Mouse (Mus musculus) stomach, postnatal 0 days (tissue): ENCODE data around the gene Serac1. TPM values are rescaled to one million over a fixed set of nuclear protein-coding genes. Genes with fewer than 3 reads are reported as not detected.
A peak's percentile ranks its signal among the peaks of the same experiment; 100 is the strongest.

ENCODE experiments used
- ATAC-seq: fragments of 200-750 bp; cut with Nextera tagmentation; 2 replicates; pipeline ENCODE4 v1.8.0; 2017; ENCODE audit not compliant: low FRiP score, low TSS enrichment
- DNase-seq: peaks from one replicate; pipeline ENCODE4 v3.0.0-alpha.2; 2016; ENCODE audit warnings: low spot score
- H3K27ac ChIP-seq: fragments of 300-500 bp; sonication (generic); replicated peaks from 2 replicates; pipeline ENCODE4 v1.5.1; 2014; ENCODE audit warnings: mild to moderate bottlenecking, control low read depth
- H3K27me3 ChIP-seq: fragments of 300-500 bp; sonication (generic); 2 replicates; pipeline ENCODE4 v1.6.1; 2014; ENCODE audit warnings: low read length; ENCODE audit not compliant: control insufficient read depth, insufficient read depth
- H3K36me3 ChIP-seq: fragments of 300-500 bp; sonication (generic); 2 replicates; pipeline ENCODE4 v1.6.1; 2014; ENCODE audit warnings: low read length, mixed read lengths; ENCODE audit not compliant: control insufficient read depth, insufficient read depth
- H3K4me1 ChIP-seq: fragments of 300-500 bp; sonication (generic); replicated peaks from 2 replicates; pipeline ENCODE4 v1.6.1; 2014; ENCODE audit warnings: antibody characterized with exemption; ENCODE audit not compliant: control insufficient read depth, insufficient read depth
- H3K4me2 ChIP-seq: fragments of 300-500 bp; sonication (generic); replicated peaks from 2 replicates; pipeline ENCODE4 v1.6.1; 2014; ENCODE audit warnings: low read depth, mild to moderate bottlenecking, control low read depth, moderate library complexity
- H3K4me3 ChIP-seq: fragments of 300-500 bp; sonication (generic); 2 replicates; pipeline ENCODE4 v1.5.1; 2014; ENCODE audit warnings: low read depth, low read length, control low read depth
- H3K9ac ChIP-seq: fragments of 300-500 bp; sonication (generic); 2 replicates; pipeline ENCODE4 v1.6.1; 2014; ENCODE audit warnings: mild to moderate bottlenecking, low read length, control low read depth, mixed read lengths
- H3K9me3 ChIP-seq: fragments of 300-500 bp; sonication (generic); 2 replicates; pipeline ENCODE4 v1.6.1; 2016; ENCODE audit warnings: low read length; ENCODE audit not compliant: control insufficient read depth
- CTCF ChIP-seq: IDR thresholded peaks from 2 replicates; pipeline ENCODE4 v1.5.1; 2016; ENCODE audit warnings: antibody characterized with exemption, low read depth, mild to moderate bottlenecking, moderate library complexity
- EP300 ChIP-seq: optimal IDR thresholded peaks from 2 replicates; pipeline ENCODE3; 2016; ENCODE audit warnings: antibody characterized with exemption
- WGBS: fragments of 180-500 bp; shearing (Covaris S2); extraction: QIAGEN DNeasy Blood & Tissue Kit; methylation state at CpG from one replicate; pipeline ENCODE4 v1.1.7; 2014; 5-methylcytosine and 5-hydroxymethylcytosine counted together
- polyA plus RNA-seq: library from polyadenylated mRNA; unstranded; fragments of >200 nt; fragmentation: Nextera tagmentation; extraction: Ambion mirVana; gene quantifications from 2 replicates; pipeline ENCODE4 v1.2.1, GENCODE M21; 2015

Serac1 gene
- polyA plus RNA-seq, 1 experiment from 2014 or later = 1.4 TPM

GRCm38 (mm10) chr17:6002563-6002962 lies 77.0 kb downstream of the Serac1 start:
- Histone ChIP-seq H3K9ac (no peak overlapping the region), H3K9me3 (no peaks in the 10 kb centered on the region), H3K36me3 (no peaks in the 10 kb centered on the region; the same call in 1 of the 2 replicates), H3K27me3 (no peaks in the 10 kb centered on the region), H3K27ac (no peak overlapping the region), H3K4me2 (no peak overlapping the region), H3K4me1 (peaks cover 15% of the 10 kb centered on the region), H3K4me3 (no peak overlapping the region)
- no peak for ATAC-seq
- TF ChIP-seq EP300 = no peak
- no peak for TF ChIP-seq CTCF
- 94% methylated on average over 6 of the region's 6 CpGs for WGBS
- no peak for DNase-seq

- no peak overlapping the region for H3K27ac ChIP-seq
- no peaks in the 10 kb centered on the region for H3K9me3 ChIP-seq
- H3K4me1 ChIP-seq = peaks cover 16% of the 10 kb centered on the region
- no peak overlapping the region for H3K4me2 ChIP-seq
- TF ChIP-seq CTCF (no peak), EP300 (no peak)
- no peaks in the 10 kb centered on the region; the same call in 1 of the 2 replicates for H3K36me3 ChIP-seq
- no peaks in the 10 kb centered on the region for H3K27me3 ChIP-seq
- no peak for ATAC-seq
- 60% methylated on average over 7 of the region's 7 CpGs for WGBS
- no peak overlapping the region for H3K4me3 ChIP-seq
- DNase-seq = no peak
- no peak overlapping the region for H3K9ac ChIP-seq
These were observed 77.7 kb downstream of the Serac1 start for GRCm38 (mm10) chr17:6001836-6002235.

- no peaks in the 10 kb centered on the region; the same call in 1 of the 2 replicates for H3K36me3 ChIP-seq
- TF ChIP-seq EP300 (no peak), CTCF (no peak)
- no peak overlapping the region for H3K4me3 ChIP-seq
- ATAC-seq = no peak
- DNase-seq = no peak
- H3K9me3 ChIP-seq = no peaks in the 10 kb centered on the region
- no peak overlapping the region for H3K4me2 ChIP-seq
- H3K27me3 ChIP-seq = no peaks in the 10 kb centered on the region
- WGBS = 81% methylated on average over 6 of the region's 6 CpGs
- no peak overlapping the region for H3K27ac ChIP-seq
- H3K4me1 ChIP-seq = peaks cover 14% of the 10 kb centered on the region
- H3K9ac ChIP-seq = no peak overlapping the region
These were observed 78.2 kb downstream of the Serac1 start for GRCm38 (mm10) chr17:6001389-6001788.

- WGBS = 58% methylated on average over 8 of the region's 8 CpGs
These were observed 78.6 kb downstream of the Serac1 start for GRCm38 (mm10) chr17:6000864-6001319.

GRCm38 (mm10) chr17:5999039-5999543 lies 80.5 kb downstream of the Serac1 start:
- Histone ChIP-seq H3K4me3 (no peak overlapping the region), H3K36me3 (no peaks in the 10 kb centered on the region; the same call in 1 of the 2 replicates), H3K27me3 (no peaks in the 10 kb centered on the region), H3K9me3 (no peaks in the 10 kb centered on the region), H3K4me1 (peaks cover 7% of the 10 kb centered on the region), H3K9ac (no peak overlapping the region), H3K4me2 (no peak overlapping the region), H3K27ac (0 out of 2 replicates have a peak overlapping the region, but pooled peaks have one; percentile 4)
- ATAC-seq (peak; percentile 33; the same call in 1 of the 2 replicates), DNase-seq (no peak)
- 60% methylated on average over 5 of the region's 5 CpGs for WGBS
- TF ChIP-seq CTCF = no peak
- no peak for TF ChIP-seq EP300

More at GRCm38 (mm10) chr17:6000864-6001319, 78.6 kb downstream of the Serac1 start:
- Histone ChIP-seq H3K4me2 (no peak overlapping the region), H3K9ac (no peak overlapping the region), H3K27me3 (no peaks in the 10 kb centered on the region), H3K27ac (no peak overlapping the region), H3K36me3 (no peaks in the 10 kb centered on the region; the same call in 1 of the 2 replicates), H3K9me3 (no peaks in the 10 kb centered on the region), H3K4me1 (peaks cover 12% of the 10 kb centered on the region), H3K4me3 (no peak overlapping the region)
- no peak for TF ChIP-seq EP300
- ATAC-seq = no peak
- no peak for DNase-seq

GRCm38 (mm10) chr17:5998235-5998500 lies 81.4 kb downstream of the Serac1 start:
- H3K9ac ChIP-seq = no peak overlapping the region
- no peak overlapping the region for H3K4me3 ChIP-seq
- ATAC-seq = no peak
- H3K36me3 ChIP-seq = no peaks in the 10 kb centered on the region; the same call in 1 of the 2 replicates
- H3K4me1 ChIP-seq = peaks cover 7% of the 10 kb centered on the region
- H3K27ac ChIP-seq = peak overlapping the region; percentile 65
- DNase-seq = no peak
- no peaks in the 10 kb centered on the region for H3K27me3 ChIP-seq
- no peaks in the 10 kb centered on the region for H3K9me3 ChIP-seq
- no peak overlapping the region for H3K4me2 ChIP-seq
- TF ChIP-seq EP300 = no peak
- TF ChIP-seq CTCF = no peak
